Mouse (Mus musculus) MEL (cell line): ENCODE measurements around the gene Sprr4.

Experiments
- BHLHE40 ChIP-seq: IDR thresholded peaks from 2 replicates; pipeline ENCODE4 v1.6.1; 2012; ENCODE audit warnings: low read depth, mild to moderate bottlenecking, inconsistent platforms, low read length, improper control_type of control experiment, borderline replicate concordance
- CTCF ChIP-seq, 3 experiments: IDR thresholded peaks in 2 of 3; conservative IDR thresholded peaks in 1 of 3; 2 replicates each; pipeline ENCODE4 v1.5.1; 2011 to 2012; ENCODE audit warnings: low read length in 3 of 3, low read depth in 2 of 3, mild to moderate bottlenecking in 2 of 3, improper control_type of control experiment in 1 of 3, inconsistent platforms in 1 of 3, mixed read lengths in 1 of 3, moderate library complexity in 1 of 3; ENCODE audit not compliant: control insufficient read depth in 1 of 3, insufficient read depth in 1 of 3, poor library complexity in 1 of 3, severe bottlenecking in 1 of 3
- GABPA ChIP-seq: IDR thresholded peaks from 2 replicates; pipeline ENCODE4 v1.6.1; 2012; ENCODE audit warnings: low read depth, mild to moderate bottlenecking, inconsistent platforms, low read length, improper control_type of control experiment, moderate library complexity
- JUND ChIP-seq: IDR thresholded peaks from 2 replicates; pipeline ENCODE4 v1.6.1; 2011; ENCODE audit warnings: low read depth, mild to moderate bottlenecking, improper control_type of control experiment, low read length
- KAT2A ChIP-seq: conservative IDR thresholded peaks from 2 replicates; pipeline ENCODE4 v1.6.1; 2012; ENCODE audit warnings: low read depth, low read length, improper control_type of control experiment, inconsistent platforms
- MAFK ChIP-seq: IDR thresholded peaks from 2 replicates; pipeline ENCODE4 v1.6.1; 2011; ENCODE audit warnings: low read depth, mild to moderate bottlenecking, low read length, improper control_type of control experiment, borderline replicate concordance
- MXI1 ChIP-seq: IDR thresholded peaks from 2 replicates; pipeline ENCODE4 v1.6.1; 2011; ENCODE audit warnings: mild to moderate bottlenecking, low read depth, low read length, improper control_type of control experiment
- MYB ChIP-seq: IDR thresholded peaks from 2 replicates; pipeline ENCODE4 v1.6.1; 2011; ENCODE audit warnings: mild to moderate bottlenecking, low read depth, low read length, improper control_type of control experiment
- NELFE ChIP-seq: IDR thresholded peaks from 2 replicates; pipeline ENCODE4 v1.6.1; 2011; ENCODE audit warnings: low read depth, low read length, improper control_type of control experiment
- NRF1 ChIP-seq: IDR thresholded peaks from 2 replicates; pipeline ENCODE4 v1.6.1; 2014; ENCODE audit warnings: low read depth, mild to moderate bottlenecking, inconsistent platforms, low read length, improper control_type of control experiment, moderate library complexity; ENCODE audit not compliant: poor library complexity, insufficient read depth, severe bottlenecking
- POLR2A ChIP-seq, 2 experiments: IDR thresholded peaks; 2 replicates each; pipeline ENCODE4 v1.6.1; 2011 to 2012; ENCODE audit warnings: low read length in 2 of 2, mild to moderate bottlenecking in 2 of 2, control low read depth in 1 of 2, improper control_type of control experiment in 1 of 2, low read depth in 1 of 2, moderate library complexity in 1 of 2; ENCODE audit not compliant: control insufficient read depth in 1 of 2, insufficient read depth in 1 of 2, poor library complexity in 1 of 2
- TCF12 ChIP-seq: IDR thresholded peaks from 2 replicates; pipeline ENCODE4 v1.6.1; 2014; ENCODE audit warnings: low read depth, mild to moderate bottlenecking, inconsistent platforms, low read length, improper control_type of control experiment, moderate library complexity
- UBTF ChIP-seq: IDR thresholded peaks from 2 replicates; pipeline ENCODE4 v1.6.1; 2012; ENCODE audit warnings: low read depth, mild to moderate bottlenecking, inconsistent platforms, low read length, improper control_type of control experiment, moderate library complexity, borderline replicate concordance; ENCODE audit not compliant: insufficient read depth
- ZNF384 ChIP-seq: IDR thresholded peaks from 2 replicates; pipeline ENCODE4 v1.6.1; 2012; ENCODE audit warnings: low read depth, mild to moderate bottlenecking, inconsistent platforms, low read length, improper control_type of control experiment

DNA sequence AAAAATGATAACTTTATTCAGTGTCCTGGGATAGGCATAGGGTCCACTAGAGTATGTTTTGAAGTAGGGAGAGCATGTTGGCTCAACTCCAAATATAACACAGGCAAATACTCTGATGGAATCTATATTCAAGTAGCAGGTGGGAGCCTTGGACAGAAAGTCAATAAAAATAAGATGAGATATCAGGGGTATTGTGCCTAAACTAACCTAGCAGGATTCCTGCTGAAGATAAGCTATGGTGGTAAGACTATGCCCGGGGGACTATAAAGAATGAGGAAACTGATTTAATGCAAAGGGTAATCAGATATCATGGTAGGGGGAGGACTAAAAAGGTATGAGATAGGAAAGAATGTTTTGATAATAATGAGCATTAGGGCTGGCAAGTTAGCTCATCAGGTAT is 7.9 kb upstream of the Sprr4 start:
- TF ChIP-seq CTCF (IDR thresholded peaks at IDR 0.05 in 2 of 3, conservative IDR thresholded peaks at IDR 0.05 in 1 of 3; ENCODE audit: control insufficient read depth in 1 of 3, insufficient read depth in 1 of 3, low read depth in 2 of 3, low read length in 3 of 3, poor library complexity in 1 of 3, severe bottlenecking in 1 of 3), result no peak
- TF ChIP-seq KAT2A, result no peak
- no peak for TF ChIP-seq NRF1
- no peak for TF ChIP-seq POLR2A (IDR thresholded peaks at IDR 0.05; ENCODE audit: control insufficient read depth in 1 of 2, insufficient read depth in 1 of 2, low read depth in 1 of 2, low read length in 2 of 2, poor library complexity in 1 of 2)
- TF ChIP-seq MYB, result no peak
- TF ChIP-seq NELFE, result no peak
- no peak for TF ChIP-seq GABPA
- TF ChIP-seq MAFK, result no peak
- TF ChIP-seq JUND, result no peak
- TF ChIP-seq TCF12, result no peak
- no peak for TF ChIP-seq UBTF
- no peak for TF ChIP-seq BHLHE40
- no peak for TF ChIP-seq ZNF384
- TF ChIP-seq MXI1, result no peak
